Mouse (Mus musculus) brain, embryonic 14.5 days (tissue): ENCODE results near the gene Mpv17.

Experiments
- CTCF ChIP-seq: fragments of 200-500 bp; IDR thresholded peaks from 2 replicates; pipeline ENCODE4 v1.5.1; 2012; ENCODE audit warnings: inconsistent platforms, mild to moderate bottlenecking, moderate library complexity, borderline replicate concordance; ENCODE audit not compliant: insufficient read depth, insufficient read length; ENCODE audit errors: extremely low read depth
- POLR2A ChIP-seq: fragments of 200-500 bp; IDR thresholded peaks from 2 replicates; pipeline ENCODE4 v1.6.1; 2012; ENCODE audit warnings: mild to moderate bottlenecking, inconsistent platforms, borderline replicate concordance; ENCODE audit not compliant: poor library complexity, insufficient read depth, insufficient read length, severe bottlenecking; ENCODE audit errors: extremely low read depth

- TF ChIP-seq CTCF = no peak
- TF ChIP-seq POLR2A = no peak
Observed at GRCm38 (mm10) chr5:31201042-31201741, 47.1 kb upstream of the Mpv17 start.
